Mouse (Mus musculus): ENCODE measurements around the gene Grm7.

Grm7 gene

GRCm38 (mm10) chr6:111558588-111558987 is 913.2 kb downstream of the Grm7 start:
- in situ Hi-C loops (cut with MboI, MseI) = no loop called here

GRCm38 (mm10) chr6:111559459-111559858 is 914.1 kb downstream of the Grm7 start:
- in situ Hi-C loops (cut with MboI, MseI) = no loop called here

- in situ Hi-C loops (cut with MboI, MseI) = no loop called here
Observed at GRCm38 (mm10) chr6:111561347-111561746, 916.0 kb downstream of the Grm7 start.

GRCm38 (mm10) chr6:111571471-111572088 is 926.2 kb downstream of the Grm7 start:
- in situ Hi-C loops (cut with MboI, MseI) = no loop called here

- in situ Hi-C loops (cut with MboI, MseI) = no loop called here
Observed at GRCm38 (mm10) chr6:111584851-111585250, 939.5 kb downstream of the Grm7 start.

- in situ Hi-C loops (cut with MboI, MseI) = no loop called here
Observed at GRCm38 (mm10) chr6:111587572-111587971, 942.2 kb downstream of the Grm7 start.

GRCm38 (mm10) chr6:111601892-111602654 is 956.7 kb downstream of the Grm7 start:
- in situ Hi-C loops (cut with MboI, MseI) = no loop called here

- in situ Hi-C loops (cut with MboI, MseI) = no loop called here
Observed at GRCm38 (mm10) chr6:111610396-111610795, 965.0 kb downstream of the Grm7 start.

- in situ Hi-C loops (cut with MboI, MseI) = no loop called here
Observed at GRCm38 (mm10) chr6:111613834-111614233, 968.5 kb downstream of the Grm7 start.

Data from T-helper 2 cell (primary cell).